Mouse (Mus musculus) spleen, adult 18-20 months (tissue): ENCODE measurements around the gene Lrcol1.
A peak's percentile ranks its signal among the peaks of the same experiment; 100 is the strongest.

Experiments
- DNase-seq, 2 experiments: peaks; one replicate each; pipeline ENCODE4 v3.0.0; 2022; ENCODE audit warnings: mixed read lengths in 2 of 2

Gene Lrcol1

GRCm38 (mm10) chr5:110344524-110344923 lies at the start of gene Lrcol1:
Lrcol1 (plus strand) TSS chr5:110344730.
- no peak for DNase-seq

- DNase-seq, result no peak
Measured at GRCm38 (mm10) chr5:110296637-110297036, 47.9 kb upstream of the Lrcol1 start.

DNA sequence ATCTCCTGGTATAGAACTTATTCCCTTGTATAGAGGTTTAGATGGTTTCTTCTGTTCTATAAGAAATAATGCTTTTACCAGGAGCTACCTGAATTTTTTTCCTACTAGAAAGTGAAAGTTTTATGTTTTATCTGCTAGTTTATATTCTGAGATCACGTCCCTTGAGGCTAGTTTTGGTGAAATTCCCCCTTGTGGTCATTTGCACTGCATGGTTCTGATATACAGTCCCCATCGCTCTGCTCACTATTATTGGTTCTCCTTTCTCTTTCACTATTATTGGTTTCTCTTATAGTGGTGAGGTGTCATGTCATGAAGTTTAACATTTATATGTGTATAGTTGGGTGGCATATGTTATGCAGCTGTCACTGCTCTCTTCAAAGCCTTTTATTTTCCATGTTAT lies 43.9 kb upstream of the Lrcol1 start:
- no peak for DNase-seq

- no peak for DNase-seq
Measured at GRCm38 (mm10) chr5:110308861-110309260, 35.7 kb upstream of the Lrcol1 start.

DNA sequence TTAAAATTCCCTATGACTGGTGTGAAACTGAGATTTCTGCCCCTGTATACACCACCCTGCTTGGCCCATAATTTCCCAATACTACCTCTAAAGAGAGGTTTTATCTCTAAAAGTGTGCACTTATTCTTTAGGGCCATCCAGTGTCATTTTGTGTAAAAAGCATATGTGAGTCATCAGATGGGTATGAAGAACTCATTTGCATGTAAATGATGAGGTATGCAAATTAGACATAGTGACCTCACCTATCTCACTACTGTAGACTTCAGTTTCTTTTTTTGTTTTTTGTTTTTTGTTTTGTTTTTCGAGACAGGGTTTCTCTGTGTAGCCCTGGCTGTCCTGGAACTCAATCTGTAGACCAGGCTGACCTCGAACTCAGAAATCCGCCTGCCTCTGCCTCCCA lies 31.4 kb upstream of the Lrcol1 start:
- DNase-seq, result no peak

DNA sequence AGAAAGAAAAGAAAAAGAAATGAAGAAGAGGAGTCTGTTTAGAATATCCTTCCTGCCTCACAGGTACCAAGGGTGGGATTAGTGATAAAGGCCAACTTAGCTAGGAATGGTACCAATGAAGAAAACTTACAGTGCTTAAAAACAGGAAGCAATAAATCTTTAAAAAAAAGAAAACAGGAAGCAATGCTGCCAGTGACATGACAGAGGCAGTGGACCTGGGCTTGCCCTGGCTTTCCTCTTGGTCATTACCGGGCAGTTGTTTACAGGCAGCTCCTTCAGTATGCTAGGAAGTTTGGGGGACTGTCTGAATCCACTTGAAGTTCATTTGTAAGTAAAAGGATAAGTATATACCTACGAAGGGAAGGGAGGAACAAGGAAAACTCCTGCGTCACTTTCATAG lies 14.0 kb upstream of the Lrcol1 start:
- no peak for DNase-seq

- DNase-seq, result no peak
Measured at GRCm38 (mm10) chr5:110338792-110339191, 5.7 kb upstream of the Lrcol1 start.

DNA sequence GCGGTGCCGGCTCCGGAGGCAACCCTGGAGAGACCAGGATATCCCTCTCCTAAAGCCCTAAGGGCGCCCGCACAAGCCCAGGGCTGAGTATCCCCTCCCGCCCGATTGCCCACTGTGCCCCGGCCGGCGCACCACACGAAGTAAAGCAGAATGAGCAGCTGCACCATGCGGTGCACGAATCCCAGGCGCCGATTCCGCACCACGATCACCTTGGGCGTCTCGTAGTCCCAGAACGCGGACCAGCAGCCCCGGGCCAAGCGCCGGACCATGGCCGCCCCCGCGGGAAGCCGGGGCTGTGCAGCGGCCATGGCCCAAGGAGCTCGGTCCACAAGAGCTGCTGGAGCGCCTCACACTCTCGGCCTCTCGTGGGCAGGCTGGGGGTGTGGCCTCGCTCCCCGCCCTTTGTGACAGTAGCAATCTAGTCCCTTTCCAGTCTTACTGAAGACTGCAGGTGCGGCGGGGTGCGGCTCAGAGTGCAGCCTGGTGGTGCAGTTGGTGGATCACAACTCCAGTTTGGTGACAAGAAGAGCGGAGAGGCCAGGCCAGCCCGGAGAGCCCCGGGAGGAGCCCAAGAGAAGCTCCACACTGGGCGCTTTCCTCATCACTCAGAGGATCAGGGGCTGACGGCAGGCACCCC lies 1.8 kb upstream of the Lrcol1 start, which contains the start of gene P2rx2:
P2rx2 (minus strand) TSS at position 565 of the 637 bp plus-strand sequence.
- DNase-seq, result peak in 1 of 2 experiments; percentile 4

DNA sequence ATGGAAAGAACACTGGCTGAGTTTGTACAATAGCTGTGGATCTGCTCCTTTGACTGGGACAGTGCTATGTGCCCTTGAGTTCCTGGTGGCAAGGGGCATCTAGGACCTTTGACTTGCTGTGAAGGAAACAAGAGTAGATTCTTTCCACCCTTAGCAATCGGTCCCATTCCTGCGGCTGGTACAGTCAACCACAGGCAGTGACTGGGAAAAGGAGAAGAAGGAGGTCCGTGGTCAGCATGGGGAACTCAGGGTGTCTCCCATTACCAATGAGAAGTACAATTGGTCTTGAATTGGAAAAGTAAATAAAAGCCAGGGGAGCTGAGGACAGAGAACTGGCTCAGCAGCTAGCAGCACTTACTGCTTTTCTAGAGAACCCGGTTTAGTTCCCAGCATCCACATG lies 1.0 kb downstream of the Lrcol1 start:
- no peak for DNase-seq

DNA sequence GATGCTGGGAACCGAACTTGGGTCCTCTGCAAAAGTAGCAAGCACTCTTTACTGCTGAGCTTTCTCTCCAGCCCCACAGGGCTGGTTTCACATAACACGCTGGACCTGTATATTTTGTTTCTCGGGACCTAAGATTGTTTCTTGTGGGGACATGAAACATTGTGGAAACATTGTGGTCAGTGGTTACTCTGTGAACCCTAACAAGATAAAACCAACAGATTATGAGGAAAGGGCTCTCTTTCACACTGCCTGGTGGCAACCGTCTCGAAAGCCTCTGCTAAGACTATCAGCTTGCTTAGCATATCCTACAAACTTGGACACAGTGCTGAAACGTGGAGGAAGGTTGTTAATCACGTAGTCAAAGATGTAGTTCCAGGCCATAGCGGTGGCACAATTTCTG lies 2.5 kb downstream of the Lrcol1 start:
- no peak for DNase-seq

- peak in 1 of 2 experiments; percentile 42 for DNase-seq
Measured at GRCm38 (mm10) chr5:110354716-110355115, 10.2 kb downstream of the Lrcol1 start.

DNA sequence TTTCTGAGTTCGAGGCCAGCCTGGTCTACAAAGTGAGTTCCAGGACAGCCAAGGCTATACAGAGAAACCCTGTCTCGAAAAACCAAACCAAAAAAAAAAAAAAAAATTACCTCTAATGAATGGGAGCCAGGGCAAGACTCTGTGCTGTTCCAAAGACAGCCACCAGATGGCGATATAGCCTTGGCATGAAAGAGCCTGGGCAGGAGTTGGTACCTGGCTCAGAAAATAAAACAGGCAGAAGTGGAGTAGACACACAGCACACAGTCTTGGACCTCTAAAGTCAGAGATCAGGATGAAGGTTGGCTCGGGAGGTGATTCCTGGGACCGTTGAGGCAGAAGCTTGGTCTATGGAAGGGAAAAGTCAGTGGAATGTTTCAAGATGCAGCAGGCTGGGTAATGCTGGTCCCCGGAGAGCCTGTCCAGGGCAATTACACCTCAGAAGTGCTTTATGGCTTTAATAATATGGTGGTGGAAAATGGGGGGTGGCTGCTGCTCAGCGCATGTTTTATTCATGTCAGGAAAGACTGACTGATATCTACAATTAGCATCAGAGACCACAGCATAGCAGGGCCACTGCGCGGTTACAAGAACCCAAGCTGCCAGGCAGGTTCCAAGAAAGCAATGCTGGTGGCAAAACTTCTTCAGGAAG lies 13.1 kb downstream of the Lrcol1 start:
- peak; percentile 40 to 75 for DNase-seq

- no peak for DNase-seq
Measured at GRCm38 (mm10) chr5:110361465-110361864, 16.9 kb downstream of the Lrcol1 start.

GRCm38 (mm10) chr5:110362813-110363178 lies 18.3 kb downstream of the Lrcol1 start:
- DNase-seq, result no peak

DNA sequence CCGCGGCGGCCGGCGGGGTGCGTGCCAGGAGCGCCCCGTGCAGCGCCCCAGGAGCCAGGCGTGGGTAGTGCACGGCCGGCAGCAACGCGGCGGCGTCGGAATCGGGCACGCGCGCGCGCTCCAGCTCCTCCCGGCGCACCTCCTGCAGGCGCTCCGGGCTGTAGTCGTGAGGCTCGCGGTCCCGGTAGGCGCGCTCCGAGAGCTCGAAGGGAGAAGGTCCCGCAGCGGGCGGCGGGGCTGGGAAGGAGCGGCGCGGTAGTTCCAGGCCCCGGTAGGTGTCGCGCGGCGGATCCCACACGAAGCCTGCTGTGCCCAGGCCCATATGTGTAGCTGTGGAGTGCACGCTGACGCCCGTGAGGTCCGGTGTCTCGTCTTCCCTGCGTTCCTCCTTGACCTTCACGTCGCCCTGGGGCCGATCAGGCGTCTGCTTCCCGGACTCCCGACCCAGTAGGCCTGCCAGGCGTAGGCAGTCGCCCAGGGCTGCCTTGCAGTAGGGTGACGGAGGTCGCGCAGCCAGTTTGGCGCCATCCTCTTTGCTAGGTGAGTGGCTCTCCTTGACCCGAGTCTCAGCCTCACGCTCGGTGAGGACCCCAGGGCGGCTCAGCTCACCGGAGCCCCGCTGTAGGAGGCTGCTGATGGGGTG lies 18.8 kb downstream of the Lrcol1 start:
- peak in 1 of 2 experiments; percentile 58 for DNase-seq

DNA sequence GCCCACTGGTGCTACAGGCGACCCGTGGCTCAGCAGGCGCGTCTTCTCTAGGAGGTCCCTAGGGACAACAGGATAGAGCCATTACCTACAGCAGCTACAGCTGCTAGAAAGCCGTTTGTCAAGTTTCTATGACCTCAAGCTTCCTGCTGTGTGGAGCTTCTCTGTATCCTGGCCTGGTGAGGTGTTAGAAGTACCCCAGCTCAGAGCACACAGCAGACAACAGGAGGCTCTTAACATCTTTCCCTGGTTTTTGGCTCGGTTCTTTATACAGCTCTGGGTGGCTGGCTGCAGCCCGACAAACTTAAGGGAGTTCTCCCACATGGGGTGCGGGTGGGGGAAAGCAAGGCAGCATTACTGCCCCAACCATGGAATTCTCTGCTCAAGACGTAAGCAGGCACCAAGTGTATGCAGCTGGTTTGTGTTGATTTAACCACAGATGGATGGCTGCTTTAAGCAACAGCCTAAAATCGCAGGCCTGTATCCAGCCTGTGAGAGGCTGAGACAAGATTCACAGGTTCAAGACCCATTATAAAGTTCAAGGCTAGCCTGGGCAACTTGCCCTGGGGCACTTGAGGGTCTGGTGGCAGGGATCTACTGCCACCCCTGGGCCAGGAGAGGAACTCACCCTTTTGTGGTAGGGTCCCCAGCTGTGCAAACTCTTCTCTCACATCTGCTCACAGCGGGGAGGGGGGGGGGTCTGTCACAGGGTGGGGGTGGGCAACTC lies 19.5 kb downstream of the Lrcol1 start:
- no peak for DNase-seq

GRCm38 (mm10) chr5:110376802-110377433 lies 32.4 kb downstream of the Lrcol1 start:
- DNase-seq, result peak; percentile 39 to 67

DNA sequence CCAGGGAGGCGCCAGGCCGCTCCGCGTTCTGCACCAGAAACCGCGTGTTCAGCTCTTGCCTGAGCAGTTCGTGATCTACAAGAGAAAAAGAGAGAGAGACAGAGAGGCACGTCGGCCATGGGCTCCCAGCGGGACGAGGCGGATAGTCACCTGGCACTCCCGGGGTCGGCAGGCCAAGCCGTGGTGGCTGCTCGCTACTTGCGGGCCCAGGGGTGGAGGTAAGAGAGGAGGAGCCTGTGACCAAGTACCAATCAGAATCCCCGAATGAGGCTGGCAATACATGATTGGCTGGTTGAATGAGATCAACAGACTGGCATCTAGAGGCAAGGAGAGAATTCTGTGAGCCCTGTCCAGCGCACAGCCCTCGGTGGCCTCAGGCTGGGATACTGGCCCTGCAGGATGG lies 33.7 kb downstream of the Lrcol1 start:
- no peak for DNase-seq

- no peak for DNase-seq
Measured at GRCm38 (mm10) chr5:110379086-110379485, 34.6 kb downstream of the Lrcol1 start.

DNA sequence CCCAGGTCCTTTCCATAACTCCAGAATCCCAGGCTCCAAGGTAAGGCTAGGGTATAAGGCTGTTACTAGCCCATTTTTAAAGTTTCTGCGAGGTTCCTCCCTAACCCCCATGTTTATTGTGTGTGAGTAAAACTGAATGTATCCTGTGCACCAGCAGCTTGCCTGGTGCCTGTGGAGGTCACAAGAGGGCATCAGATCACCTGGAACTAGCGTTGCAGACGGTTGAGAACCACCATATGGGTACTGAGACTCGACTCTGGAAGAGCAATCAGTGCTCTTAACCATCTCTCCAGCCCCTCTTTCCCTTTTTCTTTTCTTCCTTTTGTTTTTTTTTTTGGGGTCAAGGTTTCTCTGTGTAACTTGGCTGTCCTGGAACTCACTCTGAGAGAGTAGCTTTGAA lies 35.3 kb downstream of the Lrcol1 start:
- DNase-seq, result no peak

DNA sequence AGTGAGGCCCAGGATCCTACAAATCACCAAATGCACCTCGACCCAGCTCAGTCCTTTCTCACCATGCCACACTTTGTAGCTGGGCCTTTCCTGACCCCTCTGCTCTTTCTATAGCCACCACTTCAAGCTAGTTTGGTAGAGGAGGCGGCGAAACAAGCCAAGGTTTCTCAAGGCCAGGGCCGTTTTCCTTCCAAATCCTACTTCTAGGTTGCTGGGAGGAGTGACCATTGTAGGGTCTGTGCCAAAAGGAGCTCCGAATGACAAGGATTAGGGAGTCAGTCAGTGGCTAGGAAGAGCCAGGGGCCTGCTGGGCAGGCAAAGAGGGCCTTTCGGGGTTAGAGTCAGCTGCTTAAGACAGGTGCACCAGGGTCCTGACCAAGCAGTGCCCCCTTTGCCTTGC lies 40.0 kb downstream of the Lrcol1 start:
- DNase-seq, result no peak

- no peak for DNase-seq
Measured at GRCm38 (mm10) chr5:110385263-110385662, 40.7 kb downstream of the Lrcol1 start.
